Mouse (Mus musculus) embryonic facial prominence, embryonic 12.5 days (tissue): ENCODE data around the gene Otol1. TPM values are rescaled to one million over a fixed set of nuclear protein-coding genes. Genes with fewer than 3 reads are reported as not detected.

Experiments used
- ATAC-seq: fragments of 200-750 bp; cut with Nextera tagmentation; 2 replicates; pipeline ENCODE4 v1.8.0; 2017; ENCODE audit not compliant: insufficient number of reproducible peaks, insufficient read depth, low FRiP score, low TSS enrichment
- H3K27ac ChIP-seq: fragments of 300-500 bp; sonication (generic); 2 replicates; pipeline ENCODE4 v1.5.1; 2016; ENCODE audit warnings: mild to moderate bottlenecking
- H3K27me3 ChIP-seq: fragments of 300-500 bp; sonication (generic); 2 replicates; pipeline ENCODE4 v1.6.1; 2016; ENCODE audit warnings: mild to moderate bottlenecking, moderate library complexity
- H3K36me3 ChIP-seq: fragments of 300-500 bp; sonication (generic); 2 replicates; pipeline ENCODE4 v1.6.1; 2016; ENCODE audit warnings: mild to moderate bottlenecking
- H3K4me1 ChIP-seq: fragments of 300-500 bp; sonication (generic); 2 replicates; pipeline ENCODE4 v1.6.1; 2016
- H3K4me2 ChIP-seq: fragments of 300-500 bp; sonication (generic); replicated peaks from 2 replicates; pipeline ENCODE4 v1.6.1; 2016; ENCODE audit warnings: mild to moderate bottlenecking, moderate library complexity
- H3K4me3 ChIP-seq: fragments of 300-500 bp; sonication (generic); 2 replicates; pipeline ENCODE4 v1.5.1; 2016; ENCODE audit warnings: mild to moderate bottlenecking
- H3K9ac ChIP-seq: fragments of 300-500 bp; sonication (generic); 2 replicates; pipeline ENCODE4 v1.6.1; 2016; ENCODE audit warnings: mild to moderate bottlenecking, moderate library complexity
- H3K9me3 ChIP-seq: fragments of 300-500 bp; sonication (generic); 2 replicates; pipeline ENCODE4 v1.6.1; 2016; ENCODE audit warnings: mild to moderate bottlenecking, moderate library complexity
- WGBS: fragments of 180-500 bp; shearing (Covaris S2); methylation state at CpG from one replicate; pipeline ENCODE4 v1.1.7; 2016; 5-methylcytosine and 5-hydroxymethylcytosine counted together
- polyA plus RNA-seq: library from polyadenylated mRNA; unstranded; fragments of >200 nt; fragmentation: Nextera tagmentation; extraction: Ambion mirVana; gene quantifications from 2 replicates; pipeline ENCODE4 v1.2.1, GENCODE M21; 2016

Gene Otol1
- 0.36 and 0.74 TPM in 2 replicates for polyA plus RNA-seq

DNA sequence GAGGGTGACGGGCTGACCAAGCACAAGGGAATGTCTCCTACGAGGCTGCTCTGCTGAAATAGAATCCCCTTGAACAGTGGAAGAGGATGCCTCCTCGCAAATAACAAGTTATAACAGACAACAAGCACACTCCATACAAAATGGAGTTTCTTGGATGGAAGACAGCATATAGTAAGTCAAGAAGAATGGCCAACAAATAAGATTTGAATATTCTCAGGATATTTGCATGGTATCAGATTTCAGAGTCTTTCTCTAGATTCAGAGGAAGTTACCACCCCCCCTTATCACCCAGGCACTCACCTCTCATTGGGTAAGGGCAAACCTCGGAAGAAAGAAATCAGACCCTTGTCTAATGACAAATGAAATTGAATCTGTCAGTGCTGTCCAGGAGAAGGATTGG is at the start of gene Otol1:
Gene Otol1, plus strand, starts transcription at position 301 of the 400 bp plus-strand sequence.
- no peaks in the 10 kb centered on the region for H3K36me3 ChIP-seq
- 69% methylated on average over 4 of the region's 4 CpGs for WGBS
- no peak within 1 kb of the TSS for H3K9ac ChIP-seq
- H3K4me2 ChIP-seq, result no peak within 1 kb of the TSS
- H3K27me3 ChIP-seq, result no peaks in the 10 kb centered on the region
- no peak for ATAC-seq
- no peaks in the 10 kb centered on the region for H3K4me1 ChIP-seq
- no peak within 1 kb of the TSS for H3K4me3 ChIP-seq
- H3K27ac ChIP-seq, result no peak within 1 kb of the TSS
- no peaks in the 10 kb centered on the region for H3K9me3 ChIP-seq

DNA sequence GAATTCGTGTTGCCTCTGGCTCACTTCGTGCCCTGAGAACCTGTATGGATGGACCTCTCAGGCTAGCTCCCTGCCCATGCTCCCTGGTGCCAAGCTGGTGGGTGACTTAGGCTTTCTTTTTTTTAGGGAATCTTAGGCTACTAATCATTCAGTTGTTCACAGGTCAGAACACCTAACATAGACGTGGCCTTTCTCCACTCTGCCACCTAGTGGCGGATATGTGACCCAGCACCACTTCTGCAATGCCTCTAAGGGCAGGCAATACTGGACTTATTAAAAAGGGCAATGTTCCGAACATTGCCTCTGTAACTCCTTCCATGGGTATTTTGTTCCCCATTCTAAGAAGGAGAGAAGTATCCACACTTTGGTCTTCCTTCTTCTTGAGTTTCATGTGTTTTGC is 45.2 kb upstream of the Otol1 start:
- ATAC-seq, result no peak
- no peaks in the 10 kb centered on the region for H3K36me3 ChIP-seq
- no peak overlapping the region for H3K9ac ChIP-seq
- no peaks in the 10 kb centered on the region for H3K4me1 ChIP-seq
- no peaks in the 10 kb centered on the region for H3K27me3 ChIP-seq
- no peaks in the 10 kb centered on the region for H3K9me3 ChIP-seq
- no peak overlapping the region for H3K27ac ChIP-seq
- no peak overlapping the region for H3K4me3 ChIP-seq
- H3K4me2 ChIP-seq, result no peak overlapping the region
- 56% methylated on average over 5 of the region's 5 CpGs for WGBS

DNA sequence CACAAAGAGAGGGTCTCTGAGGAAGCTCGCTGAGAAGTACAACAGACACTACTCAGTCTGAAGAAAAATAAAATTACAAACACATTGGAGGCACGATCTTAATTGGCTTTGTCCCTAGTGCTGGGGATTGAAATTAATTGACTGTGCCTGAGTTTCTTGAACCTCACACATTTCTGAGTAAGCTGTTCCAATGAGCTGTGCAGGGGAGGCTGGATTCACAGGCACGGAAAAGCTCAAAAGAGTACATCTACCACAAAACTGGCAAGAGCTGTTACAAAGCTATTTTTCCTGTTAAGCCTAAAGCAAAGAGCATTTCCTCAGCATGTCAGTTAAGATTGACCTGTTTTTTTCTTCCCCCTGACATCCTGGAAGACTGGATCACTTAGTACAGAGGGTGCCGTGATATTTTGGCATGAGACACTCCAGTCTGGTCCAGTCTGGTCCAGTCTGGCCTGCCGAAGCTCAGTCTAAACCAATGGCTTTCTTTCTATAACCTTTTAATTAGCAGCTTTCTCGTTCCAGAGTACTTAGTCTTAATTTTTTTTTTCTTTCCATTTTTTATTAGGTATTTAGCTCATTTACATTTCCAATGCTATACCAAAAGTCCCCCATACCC is 35.8 kb upstream of the Otol1 start:
- no peak overlapping the region for H3K9ac ChIP-seq
- H3K27me3 ChIP-seq, result no peaks in the 10 kb centered on the region
- WGBS, result 68% methylated on average over 6 of the region's 6 CpGs
- H3K4me2 ChIP-seq, result no peak overlapping the region
- H3K27ac ChIP-seq, result no peak overlapping the region
- H3K4me3 ChIP-seq, result no peak overlapping the region
- no peaks in the 10 kb centered on the region for H3K9me3 ChIP-seq
- no peaks in the 10 kb centered on the region for H3K4me1 ChIP-seq
- no peaks in the 10 kb centered on the region for H3K36me3 ChIP-seq
- ATAC-seq, result no peak

DNA sequence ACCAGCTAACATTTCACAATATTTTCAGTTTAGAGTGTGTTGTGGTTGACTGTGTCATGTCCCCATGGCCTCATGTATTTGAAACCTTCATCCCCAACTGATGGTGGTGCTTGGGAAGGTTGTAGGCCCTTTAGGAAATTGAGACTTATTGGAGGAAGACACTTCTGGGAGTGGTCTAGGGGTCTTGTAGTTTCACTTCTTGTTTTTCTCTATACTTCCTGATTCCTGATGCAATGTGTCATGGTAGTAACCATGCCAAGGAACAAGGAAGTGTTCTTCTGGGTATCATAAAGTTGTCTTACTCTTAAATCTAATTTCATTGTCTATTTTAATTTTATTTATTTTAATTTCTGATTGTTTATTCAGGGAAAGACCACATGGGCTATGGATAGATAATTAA is 29.3 kb upstream of the Otol1 start:
- H3K36me3 ChIP-seq, result no peaks in the 10 kb centered on the region
- H3K9ac ChIP-seq, result no peak overlapping the region
- ATAC-seq, result no peak
- no peak overlapping the region for H3K4me2 ChIP-seq
- H3K27me3 ChIP-seq, result no peaks in the 10 kb centered on the region
- no peak overlapping the region for H3K4me3 ChIP-seq
- H3K4me1 ChIP-seq, result no peaks in the 10 kb centered on the region
- no peak overlapping the region for H3K27ac ChIP-seq
- no peaks in the 10 kb centered on the region for H3K9me3 ChIP-seq

DNA sequence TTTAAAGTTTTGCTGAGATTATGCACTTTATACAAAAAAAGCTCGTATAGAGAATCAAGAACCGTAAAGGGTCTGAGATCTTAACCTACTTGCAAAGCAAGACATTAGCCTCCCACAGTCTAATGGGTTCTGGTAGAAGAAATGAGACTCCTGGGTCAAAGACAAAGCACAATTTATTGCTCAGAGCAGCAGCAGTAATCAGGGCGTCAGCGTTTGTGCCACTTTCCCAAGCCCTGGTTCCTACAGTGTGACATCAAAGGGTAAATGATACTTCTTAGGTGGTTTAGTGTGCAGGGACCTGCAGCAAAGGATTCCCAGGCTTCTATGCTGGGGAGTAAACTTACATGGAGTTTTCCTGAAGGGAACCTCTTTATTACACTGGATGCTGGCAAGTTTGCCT is 13.6 kb upstream of the Otol1 start:
- no peak overlapping the region for H3K4me3 ChIP-seq
- H3K4me2 ChIP-seq, result no peak overlapping the region
- H3K36me3 ChIP-seq, result no peaks in the 10 kb centered on the region
- ATAC-seq, result no peak
- 74% methylated on average over 4 of the region's 4 CpGs for WGBS
- H3K27me3 ChIP-seq, result no peaks in the 10 kb centered on the region
- no peaks in the 10 kb centered on the region for H3K9me3 ChIP-seq
- H3K4me1 ChIP-seq, result no peaks in the 10 kb centered on the region
- H3K9ac ChIP-seq, result no peak overlapping the region
- no peak overlapping the region for H3K27ac ChIP-seq

DNA sequence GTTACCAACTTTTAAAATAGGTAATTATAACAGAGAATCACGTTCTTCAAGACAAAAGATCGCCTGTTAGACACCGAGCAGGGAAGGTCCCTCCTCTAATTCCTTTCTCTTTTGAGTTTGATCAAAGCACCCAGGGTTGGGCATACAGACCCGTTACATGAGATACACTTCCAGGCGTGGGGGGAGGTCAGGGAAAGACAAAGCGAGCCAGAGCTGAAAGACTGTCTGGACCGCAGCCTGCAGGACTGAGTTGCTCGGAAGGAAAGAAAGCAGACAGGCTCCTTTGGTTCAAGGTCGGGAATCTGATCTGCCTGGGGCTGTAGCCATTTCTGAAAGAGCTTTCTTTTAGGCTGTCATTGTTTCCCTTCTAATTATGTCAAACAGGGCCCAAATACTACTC is 5.9 kb upstream of the Otol1 start:
- 0 out of 2 replicates have a peak, but pooled peaks have one; percentile 60 for ATAC-seq
- no peaks in the 10 kb centered on the region; the same call in 1 of the 2 replicates for H3K4me1 ChIP-seq
- 18% methylated on average over 9 of the region's 9 CpGs for whole genome bisulfite sequencing
- H3K4me3 ChIP-seq, result no peak overlapping the region
- H3K9ac ChIP-seq, result no peak overlapping the region
- no peaks in the 10 kb centered on the region for H3K9me3 ChIP-seq
- H3K36me3 ChIP-seq, result no peaks in the 10 kb centered on the region
- H3K4me2 ChIP-seq, result no peak overlapping the region
- H3K27me3 ChIP-seq, result no peaks in the 10 kb centered on the region
- no peak overlapping the region for H3K27ac ChIP-seq

DNA sequence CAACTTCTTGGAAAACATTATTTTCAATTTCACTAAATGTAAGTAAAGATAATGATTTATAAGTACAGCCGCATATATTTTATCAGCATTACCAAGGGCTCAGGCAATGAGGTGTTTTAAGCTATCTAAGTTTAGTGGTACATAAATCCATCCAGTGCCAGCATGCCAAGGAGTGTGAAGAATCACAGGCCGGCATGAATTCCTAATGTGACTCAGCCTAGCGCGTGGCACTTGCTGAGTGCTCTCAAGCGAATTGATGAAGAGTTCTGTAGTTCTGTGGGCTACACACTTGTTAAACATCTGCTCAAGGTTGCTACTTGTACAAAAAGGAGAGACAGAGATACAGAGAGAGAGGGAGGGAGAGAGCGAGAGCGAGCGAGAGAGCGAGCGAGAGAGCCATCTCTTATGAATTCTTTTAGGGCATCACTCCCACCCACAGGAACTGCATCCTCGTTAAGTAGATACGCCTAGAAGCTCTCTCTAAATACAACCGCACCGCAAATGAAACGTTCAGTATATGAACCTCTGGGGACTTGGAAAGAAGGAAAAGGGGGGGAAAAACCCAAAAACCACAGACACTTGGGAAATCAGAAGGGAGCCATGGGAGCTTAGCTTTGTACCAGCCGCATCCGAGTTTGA is 4.2 kb upstream of the Otol1 start:
- 75% methylated on average over 17 of the region's 17 CpGs for WGBS
- H3K4me2 ChIP-seq, result no peak overlapping the region
- no peaks in the 10 kb centered on the region for H3K27me3 ChIP-seq
- no peak overlapping the region for H3K9ac ChIP-seq
- no peak overlapping the region for H3K4me3 ChIP-seq
- H3K36me3 ChIP-seq, result no peaks in the 10 kb centered on the region
- H3K9me3 ChIP-seq, result no peaks in the 10 kb centered on the region
- no peaks in the 10 kb centered on the region; the same call in 1 of the 2 replicates for H3K4me1 ChIP-seq
- H3K27ac ChIP-seq, result no peak overlapping the region
- no peak for ATAC-seq

DNA sequence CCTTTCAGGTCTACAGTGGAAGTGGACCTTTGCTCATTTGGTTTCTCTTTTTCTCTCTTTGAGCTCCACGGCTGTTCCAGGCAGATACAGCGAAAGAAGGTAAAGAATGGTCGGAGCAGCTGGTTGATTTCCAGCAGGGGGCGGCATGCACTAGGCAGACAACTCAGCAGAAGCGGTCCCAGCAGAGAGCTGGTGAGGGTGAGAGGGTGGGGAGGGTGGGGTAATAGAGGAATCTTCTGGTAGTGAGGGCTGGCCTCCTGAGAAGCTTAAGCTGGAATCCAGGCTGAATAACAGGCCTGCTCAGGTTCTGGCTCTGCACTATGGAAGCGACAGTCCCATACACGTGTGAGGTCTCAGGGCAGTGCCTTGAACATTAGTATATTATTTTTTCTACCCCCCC is 3.5 kb upstream of the Otol1 start:
- Histone ChIP-seq H3K4me2 (no peak overlapping the region), H3K9me3 (no peaks in the 10 kb centered on the region), H3K27ac (no peak overlapping the region), H3K9ac (no peak overlapping the region), H3K27me3 (no peaks in the 10 kb centered on the region), H3K36me3 (no peaks in the 10 kb centered on the region), H3K4me1 (no peaks in the 10 kb centered on the region; the same call in 1 of the 2 replicates), H3K4me3 (no peak overlapping the region)
- 0 out of 2 replicates have a peak, but pooled peaks have one; percentile 10 for ATAC-seq
- 29% methylated on average over 7 of the region's 7 CpGs for WGBS

DNA sequence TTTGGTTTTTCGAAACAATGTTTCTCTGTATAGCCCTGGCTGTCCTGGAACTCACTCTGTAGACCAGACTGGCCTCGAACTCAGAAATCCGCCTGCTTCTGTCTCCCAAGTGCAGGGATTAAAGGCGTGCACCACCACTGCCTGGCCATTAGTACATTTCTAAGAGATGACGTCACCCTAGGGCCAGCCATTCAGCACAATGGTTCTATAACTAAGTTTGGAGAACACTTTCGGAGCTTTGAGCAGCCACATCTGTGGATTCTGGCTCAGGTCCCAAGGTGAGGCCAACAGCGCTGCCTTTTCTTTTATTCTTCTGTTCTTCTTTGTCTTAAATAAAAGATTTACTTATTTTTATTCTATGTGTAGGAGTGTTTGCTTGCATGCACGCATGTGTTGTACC is 3.0 kb upstream of the Otol1 start:
- H3K9ac ChIP-seq, result no peak overlapping the region
- no peak overlapping the region for H3K4me2 ChIP-seq
- H3K36me3 ChIP-seq, result no peaks in the 10 kb centered on the region
- H3K27ac ChIP-seq, result no peak overlapping the region
- H3K9me3 ChIP-seq, result no peaks in the 10 kb centered on the region
- H3K4me3 ChIP-seq, result no peak overlapping the region
- no peaks in the 10 kb centered on the region for H3K27me3 ChIP-seq
- H3K4me1 ChIP-seq, result no peaks in the 10 kb centered on the region; the same call in 1 of the 2 replicates
- WGBS, result 73% methylated on average over 8 of the region's 8 CpGs
- 0 out of 2 replicates have a peak, but pooled peaks have one; percentile 47 for ATAC-seq

DNA sequence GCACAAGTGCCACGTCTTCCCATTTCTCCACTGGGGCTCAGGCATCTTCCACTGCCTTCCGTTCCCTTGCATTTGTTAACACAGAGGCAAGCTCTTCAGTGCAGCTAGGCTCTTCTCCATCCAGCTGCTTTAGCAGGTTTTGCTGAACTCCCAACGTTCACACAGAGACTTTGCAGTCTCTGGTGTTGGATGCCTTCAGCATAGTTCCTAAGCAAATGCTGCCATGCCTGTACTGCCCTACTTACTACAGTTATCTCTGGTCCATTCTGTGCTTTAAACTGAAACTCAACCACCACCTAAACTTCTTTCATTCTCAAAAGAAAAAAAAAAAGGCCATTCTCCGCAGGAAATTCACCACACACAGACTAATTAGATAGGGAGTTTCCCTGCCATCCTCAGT is 5.2 kb downstream of the Otol1 start:
- Histone ChIP-seq H3K4me2 (no peak overlapping the region), H3K27ac (no peak overlapping the region), H3K36me3 (no peaks in the 10 kb centered on the region), H3K4me1 (no peaks in the 10 kb centered on the region), H3K9ac (no peak overlapping the region), H3K9me3 (no peaks in the 10 kb centered on the region), H3K27me3 (no peaks in the 10 kb centered on the region), H3K4me3 (no peak overlapping the region)
- no peak for ATAC-seq
- whole genome bisulfite sequencing, result 78% methylated on average over 4 of the region's 4 CpGs

DNA sequence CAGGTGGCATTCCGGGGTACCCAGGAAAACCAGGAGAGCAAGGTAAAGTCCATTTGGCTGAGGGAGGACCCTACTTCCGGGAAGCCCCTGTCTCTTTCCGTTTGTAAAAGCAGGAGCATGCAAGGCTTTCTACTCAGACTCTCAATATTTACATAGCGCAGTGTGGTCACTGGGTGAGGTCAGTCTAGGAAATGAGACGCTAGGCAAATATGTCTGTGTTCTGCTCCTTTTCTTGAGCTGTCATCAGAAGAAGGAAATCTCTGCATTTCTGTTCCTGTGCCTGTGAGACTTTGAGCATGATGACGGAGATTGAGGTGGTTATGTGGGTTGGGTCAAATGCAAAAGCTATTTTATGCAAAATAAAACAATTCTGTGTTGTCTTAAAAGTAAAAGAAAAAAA is 19.2 kb downstream of the Otol1 start:
- Histone ChIP-seq H3K27ac (no peak overlapping the region), H3K4me1 (no peaks in the 10 kb centered on the region), H3K27me3 (no peaks in the 10 kb centered on the region), H3K9ac (no peak overlapping the region), H3K36me3 (no peaks in the 10 kb centered on the region), H3K4me2 (no peak overlapping the region), H3K9me3 (no peaks in the 10 kb centered on the region), H3K4me3 (no peak overlapping the region)
- 67% methylated on average over 6 of the region's 6 CpGs for WGBS
- ATAC-seq, result no peak

DNA sequence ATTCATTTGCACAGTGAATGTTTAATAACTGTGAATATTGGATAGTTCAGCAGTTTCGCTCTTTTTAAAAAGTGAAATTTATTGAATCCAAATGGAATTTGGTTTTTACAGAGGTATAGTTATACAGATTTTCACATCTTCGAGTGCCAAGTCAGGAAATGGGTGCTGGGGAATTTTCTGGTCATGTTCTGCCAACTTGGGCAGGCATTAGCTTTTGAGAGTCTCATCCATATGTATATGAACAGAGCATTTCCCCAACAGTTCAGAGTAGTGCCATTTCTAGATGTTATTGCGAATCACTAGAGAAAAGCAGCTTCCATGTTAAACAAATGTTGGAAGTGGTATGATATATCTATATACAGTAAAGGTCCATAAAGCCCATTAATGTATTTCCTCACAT is 21.8 kb downstream of the Otol1 start:
- no peak overlapping the region for H3K27ac ChIP-seq
- no peaks in the 10 kb centered on the region for H3K9me3 ChIP-seq
- no peak overlapping the region for H3K4me3 ChIP-seq
- no peaks in the 10 kb centered on the region for H3K36me3 ChIP-seq
- no peak overlapping the region for H3K9ac ChIP-seq
- ATAC-seq, result no peak
- 85% methylated on average over 3 of the region's 3 CpGs for WGBS
- H3K4me1 ChIP-seq, result no peaks in the 10 kb centered on the region
- H3K27me3 ChIP-seq, result no peaks in the 10 kb centered on the region
- H3K4me2 ChIP-seq, result no peak overlapping the region
